Mouse (Mus musculus): Measurements from ENCODE around the gene Ugt1a7c.
"Not testable (repeated sequence)": the region's sequence is repeated elsewhere in the genome, so short reads cannot be mapped to it uniquely, and the experiment has no call there.

Gene Ugt1a7c

GRCm38 (mm10) chr1:88224029-88224776 is 129.3 kb downstream of the Ugt1a7c start:
- DNase-seq (ENCODE audit: low read depth), result no peak

GRCm38 (mm10) chr1:88225301-88225700 is 130.4 kb downstream of the Ugt1a7c start:
- DNase-seq (ENCODE audit: low read depth), result not testable (repeated sequence)

- DNase-seq (ENCODE audit: low read depth), result no peak
These were observed 130.9 kb downstream of the Ugt1a7c start for GRCm38 (mm10) chr1:88225741-88226140.

- DNase-seq (ENCODE audit: low read depth), result no peak
These were observed 132.0 kb downstream of the Ugt1a7c start, which contains the start of gene Mroh2a for GRCm38 (mm10) chr1:88226670-88227379. Mroh2a (plus strand) TSS chr1:88226986.

GRCm38 (mm10) chr1:88227482-88227881 is 132.6 kb downstream of the Ugt1a7c start:
- DNase-seq (ENCODE audit: low read depth), result no peak

- DNase-seq (ENCODE audit: low read depth), result no peak
These were observed 133.3 kb downstream of the Ugt1a7c start for GRCm38 (mm10) chr1:88228121-88228520.

GRCm38 (mm10) chr1:88229566-88229965 is 134.7 kb downstream of the Ugt1a7c start:
- DNase-seq (ENCODE audit: low read depth), result no peak

GRCm38 (mm10) chr1:88229986-88230385 is 135.1 kb downstream of the Ugt1a7c start:
- DNase-seq (ENCODE audit: low read depth), result no peak

GRCm38 (mm10) chr1:88230421-88230820 is 135.6 kb downstream of the Ugt1a7c start:
- DNase-seq (ENCODE audit: low read depth), result no peak

GRCm38 (mm10) chr1:88230981-88231802 is 136.3 kb downstream of the Ugt1a7c start:
- DNase-seq (ENCODE audit: low read depth), result no peak

GRCm38 (mm10) chr1:88231803-88232499 is 137.1 kb downstream of the Ugt1a7c start:
- no peak for DNase-seq (ENCODE audit: low read depth)

- no peak for DNase-seq (ENCODE audit: low read depth)
These were observed 138.0 kb downstream of the Ugt1a7c start for GRCm38 (mm10) chr1:88232664-88233380.

- no peak for DNase-seq (ENCODE audit: low read depth)
These were observed 138.8 kb downstream of the Ugt1a7c start for GRCm38 (mm10) chr1:88233421-88234247.

GRCm38 (mm10) chr1:88234248-88234610 is 139.4 kb downstream of the Ugt1a7c start:
- DNase-seq (ENCODE audit: low read depth), result no peak

GRCm38 (mm10) chr1:88234646-88235045 is 139.8 kb downstream of the Ugt1a7c start:
- DNase-seq (ENCODE audit: low read depth), result no peak

- DNase-seq (ENCODE audit: low read depth), result no peak
These were observed 140.4 kb downstream of the Ugt1a7c start for GRCm38 (mm10) chr1:88235046-88235893.

GRCm38 (mm10) chr1:88235894-88236415 is 141.1 kb downstream of the Ugt1a7c start:
- DNase-seq (ENCODE audit: low read depth), result no peak

GRCm38 (mm10) chr1:88237311-88237710 is 142.4 kb downstream of the Ugt1a7c start:
- DNase-seq (ENCODE audit: low read depth), result no peak

GRCm38 (mm10) chr1:88238771-88239170 is 143.9 kb downstream of the Ugt1a7c start:
- no peak for DNase-seq (ENCODE audit: low read depth)
